Mouse (Mus musculus): ENCODE data around the gene Zfp868.

DNA sequence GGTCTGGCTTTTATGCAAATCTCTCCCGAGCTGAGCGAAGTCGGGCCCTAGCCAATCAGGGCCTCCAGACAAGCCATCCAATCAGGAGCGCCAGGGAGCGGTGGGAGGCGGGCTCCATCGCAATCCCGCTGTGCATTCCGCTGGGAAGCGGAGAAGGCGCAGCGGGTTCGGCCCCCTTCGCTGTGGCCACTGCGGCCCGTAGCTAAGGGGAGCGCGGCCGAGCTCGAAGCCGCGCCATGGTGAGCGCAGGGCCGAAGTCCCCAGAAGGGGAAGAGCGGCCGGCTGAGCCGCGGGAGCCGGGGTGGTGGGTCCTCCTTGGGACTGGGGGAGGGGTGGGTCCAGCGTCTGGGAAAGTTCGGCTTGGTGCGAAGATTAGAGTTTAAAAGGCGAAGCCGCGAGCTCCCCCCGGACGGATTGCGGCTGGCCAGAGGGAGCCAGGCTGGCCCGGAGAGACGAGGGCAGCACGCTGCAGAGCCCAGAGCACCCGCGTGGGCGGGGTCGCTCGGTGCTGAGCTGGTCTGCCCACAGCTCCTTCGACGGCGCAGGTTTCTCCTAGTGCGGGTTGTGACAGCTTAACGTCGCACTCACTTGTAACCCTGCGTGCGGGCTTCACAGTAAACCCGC, 29.1 kb upstream of the Zfp868 start, which contains the start of gene Zfp964:
- TF ChIP-seq GATA1 (IDR thresholded peaks at IDR 0.05; ENCODE audit: low read length) (no peak), TAL1 (IDR thresholded peaks at IDR 0.05; ENCODE audit: low read length) (no peak)

Data from erythroblast, embryonic 14.5 days (primary cell).